Mouse (Mus musculus) cortical plate, adult 2 months (tissue): ENCODE measurements around the gene Rnf212.

Source experiments
- CTCF ChIP-seq: fragments of 200-500 bp; IDR thresholded peaks from 2 replicates; pipeline ENCODE4 v1.5.1; 2011; ENCODE audit warnings: mild to moderate bottlenecking, control low read depth, low read length; ENCODE audit not compliant: insufficient read depth; ENCODE audit errors: extremely low read depth
- POLR2A ChIP-seq: fragments of 200-500 bp; IDR thresholded peaks from 2 replicates; pipeline ENCODE4 v1.6.1; 2011; ENCODE audit warnings: mild to moderate bottlenecking, low read length, control low read depth; ENCODE audit not compliant: insufficient read depth; ENCODE audit errors: extremely low read depth

GRCm38 (mm10) chr5:108744629-108745028 is 30.2 kb downstream of the Rnf212 start:
- TF ChIP-seq POLR2A (no peak), CTCF (no peak)
